Mouse (Mus musculus) lung, adult 2 months (tissue): ENCODE results near the gene Smyd3.

Experiments
- CTCF ChIP-seq: fragments of 200-500 bp; IDR thresholded peaks from 2 replicates; pipeline ENCODE4 v1.5.1; 2011; ENCODE audit warnings: mild to moderate bottlenecking, low read length, control low read depth; ENCODE audit not compliant: insufficient read depth
- POLR2A ChIP-seq: fragments of 200-500 bp; IDR thresholded peaks from 2 replicates; pipeline ENCODE4 v1.6.1; 2011; ENCODE audit warnings: low read depth, mild to moderate bottlenecking, control low read depth, low read length, borderline replicate concordance; ENCODE audit errors: extremely low read depth

DNA sequence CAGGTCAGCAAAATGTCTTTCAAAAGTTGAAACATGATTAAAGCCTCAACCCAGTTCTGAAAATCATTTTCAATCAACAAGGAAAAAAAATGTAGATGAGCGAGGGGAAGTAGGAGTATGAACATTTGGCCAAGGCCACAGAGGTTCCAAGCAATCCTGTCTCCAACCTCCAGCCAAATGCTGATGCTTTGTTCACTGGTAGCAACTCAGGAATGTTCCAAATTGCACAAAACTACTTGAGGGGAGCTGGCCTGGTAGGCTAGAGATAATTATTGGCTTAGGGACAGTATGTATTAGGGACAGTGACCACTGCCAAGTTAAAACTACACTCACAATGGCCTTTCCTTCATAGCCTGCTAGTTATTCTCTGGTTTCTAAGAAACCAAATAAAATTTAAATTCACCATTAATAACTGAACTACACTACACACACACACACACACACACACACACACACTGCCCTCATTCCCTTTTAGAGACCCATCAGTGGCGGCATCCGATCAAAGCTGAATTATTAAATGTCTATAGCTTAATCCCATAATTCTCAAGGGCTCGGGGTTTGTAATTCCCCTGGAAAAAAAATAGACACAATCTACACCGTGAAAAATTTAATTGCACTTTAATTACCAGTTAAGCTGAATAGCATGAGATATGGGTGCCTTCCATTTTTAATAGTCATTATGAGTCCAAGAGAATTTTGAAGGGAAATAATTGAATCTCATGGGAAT, 514.3 kb downstream of the Smyd3 start:
- TF ChIP-seq CTCF (no peak), POLR2A (no peak)
